Comparison of ENCODE assay signal across 17 mouse cellular contexts in genomic region chr14:28321916-28322534, GRCm38 (mm10).
DNase-seq lines count a peak whose midpoint lies in the region; ATAC-seq and TF ChIP-seq lines count a peak whose summit lies in the region.
"Had no signal": no experiment of that assay in that cellular context is flagged by ENCODE, and none has a peak within 500 bp of the region (broad histone marks: within the 10 kb centered on the region; RNA-seq: fewer than 3 reads in every experiment).

No protein-coding gene starts in this region.

- POLR2A ChIA-PET in Patski (lab: Charles Lee), result interaction anchor here (0.5 to 0.6 kb wide), 2 partner anchors 18 to 876 kb away, joined by 3 read pairs; no protein-coding TSS in a partner anchor

- H3K9me3 ChIP-seq in heart, embryonic 12.5 days (replicated peaks), result no peaks in the 10 kb centered on the region
- H3K9me3 ChIP-seq in lung, embryonic 14.5 days (ENCODE audit: low read depth, low read length), result no peaks in the 10 kb centered on the region
- H3K9me3 ChIP-seq in forebrain, embryonic 10.5 days, result no peaks in the 10 kb centered on the region
- H3K9me3 ChIP-seq: embryonic facial prominence, embryonic 15.5 days; forebrain, embryonic 12.5 days; heart, embryonic 15.5 days; hindbrain, embryonic 13.5 days; limb, embryonic 13.5 days had no signal

- no peak overlapping the region for H3K27ac ChIP-seq in heart, embryonic 12.5 days (ENCODE audit: poor library complexity, severe bottlenecking)
- H3K27ac ChIP-seq in lung, embryonic 14.5 days (ENCODE audit: low read depth), result no peak overlapping the region
- H3K27ac ChIP-seq in forebrain, embryonic 10.5 days, result no peak overlapping the region
- H3K27ac ChIP-seq: embryonic facial prominence, embryonic 15.5 days; forebrain, embryonic 12.5 days; heart, embryonic 15.5 days; hindbrain, embryonic 13.5 days; limb, embryonic 13.5 days had no signal

- TF ChIP-seq CTCF in lung, embryonic 14.5 days (IDR thresholded peaks at IDR 0.05; ENCODE audit: low read depth), result no peak; the same call in 1 of the 2 replicates
- no peak for TF ChIP-seq CTCF in lung, adult 2 months (IDR thresholded peaks at IDR 0.05; ENCODE audit: insufficient read depth, low read length)
- TF ChIP-seq CTCF in Patski (IDR thresholded peaks at IDR 0.05), result peak; percentile 8

- no peaks in the 10 kb centered on the region for H3K4me1 ChIP-seq in heart, embryonic 12.5 days (replicated peaks)
- H3K4me1 ChIP-seq in lung, embryonic 14.5 days (ENCODE audit: insufficient read depth), result no peaks in the 10 kb centered on the region
- no peaks in the 10 kb centered on the region for H3K4me1 ChIP-seq in lung, adult 2 months (ENCODE audit: control insufficient read depth, insufficient read depth, low read length)
- H3K4me1 ChIP-seq in forebrain, embryonic 10.5 days, result no peaks in the 10 kb centered on the region
- H3K4me1 ChIP-seq: embryonic facial prominence, embryonic 15.5 days; heart, embryonic 15.5 days had no signal

- DNase-seq in heart, adult 18-20 months, result peak; percentile 21 to 53
- DNase-seq in lung, embryonic 14.5 days, result peak; percentile 40
- no peak for DNase-seq in lung, adult 2 months
- DNase-seq in Patski (ENCODE audit: low read depth, low spot score), result no peak
- peak; percentile 41 to 48 for DNase-seq in heart, adult 9 months (ENCODE audit: low spot score in 2 of 2)
- no peak for DNase-seq in forebrain, embryonic 10.5 days (ENCODE audit: extremely low spot score, low spot score)
- DNase-seq in embryo, embryonic 10 days (ENCODE audit: low spot score), result no peak
- DNase-seq: adrenal gland, adult 8-10 months; cerebellum, adult 9-10 months; kidney, adult 8-10 months; liver, postnatal 0 days had no signal

- in situ Hi-C loops in Patski (cut with MboI; ENCODE audit: low pct_unique_long_range_greater_than_20kb), result no loop called here

- H3K36me3 ChIP-seq in heart, embryonic 12.5 days, result no peaks in the 10 kb centered on the region
- no peaks in the 10 kb centered on the region for H3K36me3 ChIP-seq in lung, embryonic 14.5 days (ENCODE audit: insufficient read depth)
- no peaks in the 10 kb centered on the region for H3K36me3 ChIP-seq in forebrain, embryonic 10.5 days (replicated peaks)
- H3K36me3 ChIP-seq: embryonic facial prominence, embryonic 15.5 days; forebrain, embryonic 12.5 days; heart, embryonic 15.5 days; hindbrain, embryonic 13.5 days; limb, embryonic 13.5 days had no signal

- 0 out of 2 replicates have a peak, but pooled peaks cover 4% of the 10 kb centered on the region for H3K27me3 ChIP-seq in heart, embryonic 12.5 days (replicated peaks)
- no peaks in the 10 kb centered on the region for H3K27me3 ChIP-seq in lung, embryonic 14.5 days (ENCODE audit: insufficient read depth, low read length)
- no peaks in the 10 kb centered on the region for H3K27me3 ChIP-seq in Patski
- H3K27me3 ChIP-seq in forebrain, embryonic 10.5 days (ENCODE audit: poor library complexity, severe bottlenecking), result peaks cover 37% of the 10 kb centered on the region
- H3K27me3 ChIP-seq: embryonic facial prominence, embryonic 15.5 days; forebrain, embryonic 12.5 days; heart, embryonic 15.5 days; hindbrain, embryonic 13.5 days; limb, embryonic 13.5 days had no signal

- no peak overlapping the region for H3K9ac ChIP-seq in heart, embryonic 12.5 days
- H3K9ac ChIP-seq in lung, embryonic 14.5 days, result no peak overlapping the region
- H3K9ac ChIP-seq: embryonic facial prominence, embryonic 15.5 days; forebrain, embryonic 12.5 days; heart, embryonic 15.5 days; hindbrain, embryonic 13.5 days; limb, embryonic 13.5 days; liver, postnatal 0 days had no signal

- WGBS in heart, embryonic 12.5 days, result 81% methylated on average over 5 of the region's 5 CpGs
- 64% methylated on average over 5 of the region's 5 CpGs for WGBS in lung, embryonic 14.5 days
- 81% methylated on average over 5 of the region's 5 CpGs for WGBS in lung, adult 2 months
- 89% methylated on average over 5 of the region's 5 CpGs for WGBS in forebrain, embryonic 10.5 days

- ATAC-seq in heart, embryonic 12.5 days (ENCODE audit: insufficient number of reproducible peaks, low FRiP score), result no peak
- ATAC-seq in lung, embryonic 14.5 days (ENCODE audit: insufficient read depth), result no peak
- ATAC-seq in Patski, result no peak
- ATAC-seq: liver, postnatal 0 days had no signal

- H3K4me3 ChIP-seq in heart, embryonic 12.5 days, result no peak overlapping the region
- H3K4me3 ChIP-seq in lung, embryonic 14.5 days (ENCODE audit: low read depth, low read length), result no peak overlapping the region
- no peak overlapping the region for H3K4me3 ChIP-seq in lung, adult 2 months (replicated peaks; ENCODE audit: extremely low read depth, low read depth, low read length)
- H3K4me3 ChIP-seq in forebrain, embryonic 10.5 days, result no peak overlapping the region
- H3K4me3 ChIP-seq: embryonic facial prominence, embryonic 15.5 days; forebrain, embryonic 12.5 days; heart, embryonic 15.5 days; hindbrain, embryonic 13.5 days; limb, embryonic 13.5 days had no signal

- TF ChIP-seq POLR2A in lung, adult 2 months (IDR thresholded peaks at IDR 0.05; ENCODE audit: borderline replicate concordance, extremely low read depth, low read depth, low read length), result no peak

- CTCF ChIA-PET in Patski (lab: Charles Lee), result interaction anchor here (0.6 to 1.2 kb wide), 2 partner anchors 18 to 50 kb away, joined by 3 read pairs; no protein-coding TSS in a partner anchor

- no peak overlapping the region for H3K4me2 ChIP-seq in heart, embryonic 12.5 days
- no peak overlapping the region for H3K4me2 ChIP-seq in lung, embryonic 14.5 days
- H3K4me2 ChIP-seq: embryonic facial prominence, embryonic 15.5 days; forebrain, embryonic 12.5 days; heart, embryonic 15.5 days; hindbrain, embryonic 13.5 days; limb, embryonic 13.5 days had no signal

Comparison
In these comparisons a context has a peak if more than half of its experiments do, and no peak if none do; other contexts are left out.
1. DNase-seq: peak in heart, adult 18-20 months (2 of 2), lung, embryonic 14.5 days (single experiment) and heart, adult 9 months (2 of 2); none in lung, adult 2 months (single experiment), Patski (single experiment), forebrain, embryonic 10.5 days (single experiment) and embryo, embryonic 10 days (single experiment).